Mouse (Mus musculus): Measurements from ENCODE around the gene Abcc4. TPM values are rescaled to one million over a fixed set of nuclear protein-coding genes. Genes with fewer than 3 reads are reported as not detected.

Gene Abcc4
- polyA plus RNA-seq, 1 experiment from 2014 or later: 2.1 TPM

DNA sequence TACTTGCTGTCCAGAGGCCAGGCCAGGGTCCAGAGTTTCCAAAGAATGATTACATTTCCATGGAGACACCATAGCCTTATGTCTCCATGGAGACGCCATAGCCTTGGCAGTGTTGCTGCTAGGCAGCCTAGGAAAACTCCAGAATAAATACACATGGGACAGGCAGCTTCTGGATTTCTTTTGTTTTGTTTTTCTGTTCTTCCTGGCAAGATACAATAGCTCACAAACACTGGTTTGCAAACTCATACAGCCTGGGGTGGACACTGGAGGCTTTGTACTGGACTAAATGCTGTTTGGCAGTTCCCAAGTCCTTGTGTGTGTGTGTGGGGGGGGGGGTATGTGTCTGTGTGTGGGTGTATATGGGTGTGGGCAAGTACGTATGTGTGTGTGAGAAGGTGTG, 29.1 kb upstream of the Abcc4 start:
- Histone ChIP-seq H3K9ac (ENCODE audit: low read depth, low read length) (no peak overlapping the region), H3K36me3 (ENCODE audit: control insufficient read depth, insufficient read depth, low read length) (no peaks in the 10 kb centered on the region), H3K9me3 (replicated peaks; ENCODE audit: control insufficient read depth, low read length, poor library complexity, severe bottlenecking) (peaks cover 1% of the 10 kb centered on the region; the same call in 1 of the 2 replicates), H3K27me3 (ENCODE audit: control insufficient read depth, insufficient read depth, low read depth, low read length) (no peaks in the 10 kb centered on the region), H3K4me1 (ENCODE audit: control insufficient read depth, insufficient read depth, low read length) (peaks cover 6% of the 10 kb centered on the region; the same call in 1 of the 2 replicates), H3K4me2 (ENCODE audit: low read length) (no peak overlapping the region), H3K27ac (ENCODE audit: low read length) (no peak overlapping the region), H3K4me3 (ENCODE audit: low read depth, low read length) (no peak overlapping the region)
- peak; percentile 93 for ATAC-seq
- WGBS: 19% methylated on average over 2 of the region's 2 CpGs

GRCm38 (mm10) chr14:118733146-118733545, 27.1 kb upstream of the Abcc4 start:
- Histone ChIP-seq H3K9me3 (replicated peaks; ENCODE audit: control insufficient read depth, low read length, poor library complexity, severe bottlenecking) (no peaks in the 10 kb centered on the region), H3K9ac (ENCODE audit: low read depth, low read length) (no peak overlapping the region), H3K36me3 (ENCODE audit: control insufficient read depth, insufficient read depth, low read length) (no peaks in the 10 kb centered on the region), H3K27me3 (ENCODE audit: control insufficient read depth, insufficient read depth, low read depth, low read length) (no peaks in the 10 kb centered on the region), H3K4me1 (ENCODE audit: control insufficient read depth, insufficient read depth, low read length) (peaks cover 6% of the 10 kb centered on the region; the same call in 1 of the 2 replicates), H3K4me3 (ENCODE audit: low read depth, low read length) (no peak overlapping the region), H3K4me2 (ENCODE audit: low read length) (no peak overlapping the region), H3K27ac (ENCODE audit: low read length) (no peak overlapping the region)
- no peak for ATAC-seq
- 92% methylated on average over 5 of the region's 5 CpGs for WGBS

GRCm38 (mm10) chr14:118730631-118731030, 24.6 kb upstream of the Abcc4 start:
- WGBS: 84% methylated on average over 5 of the region's 5 CpGs

DNA sequence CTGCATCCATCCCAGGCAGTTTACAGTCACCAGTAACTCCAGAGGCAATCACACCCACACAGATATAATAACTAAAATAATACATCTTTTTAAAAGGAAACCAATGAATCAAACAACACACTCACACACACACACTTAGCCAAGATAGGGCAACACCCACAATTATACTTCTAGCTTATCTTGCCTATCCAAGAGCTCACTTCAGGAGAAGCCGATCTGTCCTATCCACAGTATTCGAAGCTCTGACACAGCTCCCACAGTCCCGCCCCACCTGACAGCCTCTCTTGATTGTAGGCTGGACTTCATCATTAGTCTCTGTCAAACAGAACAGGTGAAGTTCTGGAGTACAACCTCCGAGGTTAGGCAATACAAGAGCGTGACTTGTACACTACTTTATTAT, 19.4 kb upstream of the Abcc4 start:
- no peak overlapping the region for H3K9ac ChIP-seq (ENCODE audit: low read depth, low read length)
- no peak for ATAC-seq
- H3K4me2 ChIP-seq (ENCODE audit: low read length): no peak overlapping the region
- H3K27me3 ChIP-seq (ENCODE audit: control insufficient read depth, insufficient read depth, low read depth, low read length): no peaks in the 10 kb centered on the region
- no peak overlapping the region for H3K27ac ChIP-seq (ENCODE audit: low read length)
- H3K4me1 ChIP-seq (ENCODE audit: control insufficient read depth, insufficient read depth, low read length): no peaks in the 10 kb centered on the region
- H3K4me3 ChIP-seq (ENCODE audit: low read depth, low read length): no peak overlapping the region
- H3K9me3 ChIP-seq (replicated peaks; ENCODE audit: control insufficient read depth, low read length, poor library complexity, severe bottlenecking): no peaks in the 10 kb centered on the region
- no peaks in the 10 kb centered on the region for H3K36me3 ChIP-seq (ENCODE audit: control insufficient read depth, insufficient read depth, low read length)
- WGBS: 91% methylated on average over 5 of the region's 5 CpGs

More at GRCm38 (mm10) chr14:118730631-118731030, 24.6 kb upstream of the Abcc4 start:
- Histone ChIP-seq H3K9me3 (replicated peaks; ENCODE audit: control insufficient read depth, low read length, poor library complexity, severe bottlenecking) (no peaks in the 10 kb centered on the region), H3K27me3 (ENCODE audit: control insufficient read depth, insufficient read depth, low read depth, low read length) (no peaks in the 10 kb centered on the region), H3K4me1 (ENCODE audit: control insufficient read depth, insufficient read depth, low read length) (peaks cover 6% of the 10 kb centered on the region; the same call in 1 of the 2 replicates), H3K27ac (ENCODE audit: low read length) (no peak overlapping the region), H3K4me2 (ENCODE audit: low read length) (no peak overlapping the region), H3K36me3 (ENCODE audit: control insufficient read depth, insufficient read depth, low read length) (no peaks in the 10 kb centered on the region), H3K4me3 (ENCODE audit: low read depth, low read length) (no peak overlapping the region), H3K9ac (ENCODE audit: low read depth, low read length) (no peak overlapping the region)
- ATAC-seq: no peak

- H3K27me3 ChIP-seq (ENCODE audit: control insufficient read depth, insufficient read depth, low read depth, low read length): no peaks in the 10 kb centered on the region
- no peaks in the 10 kb centered on the region for H3K9me3 ChIP-seq (replicated peaks; ENCODE audit: control insufficient read depth, low read length, poor library complexity, severe bottlenecking)
- no peak overlapping the region for H3K4me3 ChIP-seq (ENCODE audit: low read depth, low read length)
- no peaks in the 10 kb centered on the region for H3K36me3 ChIP-seq (ENCODE audit: control insufficient read depth, insufficient read depth, low read length)
- no peak overlapping the region for H3K9ac ChIP-seq (ENCODE audit: low read depth, low read length)
- no peaks in the 10 kb centered on the region for H3K4me1 ChIP-seq (ENCODE audit: control insufficient read depth, insufficient read depth, low read length)
- no peak overlapping the region for H3K4me2 ChIP-seq (ENCODE audit: low read length)
- H3K27ac ChIP-seq (ENCODE audit: low read length): no peak overlapping the region
- 92% methylated on average over 11 of the region's 11 CpGs for whole genome bisulfite sequencing
- ATAC-seq: no peak
Measured at GRCm38 (mm10) chr14:118723920-118724693, 18.1 kb upstream of the Abcc4 start.

DNA sequence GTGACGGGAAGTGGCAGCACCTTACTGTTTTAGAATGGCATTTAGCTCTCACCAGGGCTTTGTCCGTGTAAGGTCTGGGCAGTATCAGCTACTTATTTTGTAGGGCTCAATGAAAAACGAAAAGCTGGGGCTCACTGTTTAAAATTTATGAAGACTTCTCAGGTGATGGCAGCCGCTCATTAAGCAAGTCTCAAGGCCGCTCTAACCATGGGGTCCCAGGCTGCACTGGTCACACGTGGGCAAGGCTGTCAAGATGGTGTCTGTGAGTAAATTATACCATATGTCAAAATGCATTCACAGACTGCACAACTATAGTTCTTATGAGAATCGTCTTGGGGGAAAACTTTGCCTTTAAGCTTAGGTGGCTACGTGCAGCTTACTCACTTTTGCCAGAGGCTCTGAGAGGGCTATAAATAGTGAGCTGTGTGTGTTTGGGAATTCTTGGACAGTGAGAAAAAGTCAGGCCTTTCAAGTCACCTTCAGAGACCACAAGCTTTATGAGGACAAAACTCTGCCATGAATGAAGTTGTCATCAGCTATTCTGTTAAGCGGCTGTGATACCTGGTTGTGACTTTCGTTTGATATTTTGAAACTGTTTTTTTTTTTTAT, 13.7 kb upstream of the Abcc4 start:
- H3K4me2 ChIP-seq (ENCODE audit: low read length): no peak overlapping the region
- 53% methylated on average over 10 of the region's 10 CpGs for WGBS

DNA sequence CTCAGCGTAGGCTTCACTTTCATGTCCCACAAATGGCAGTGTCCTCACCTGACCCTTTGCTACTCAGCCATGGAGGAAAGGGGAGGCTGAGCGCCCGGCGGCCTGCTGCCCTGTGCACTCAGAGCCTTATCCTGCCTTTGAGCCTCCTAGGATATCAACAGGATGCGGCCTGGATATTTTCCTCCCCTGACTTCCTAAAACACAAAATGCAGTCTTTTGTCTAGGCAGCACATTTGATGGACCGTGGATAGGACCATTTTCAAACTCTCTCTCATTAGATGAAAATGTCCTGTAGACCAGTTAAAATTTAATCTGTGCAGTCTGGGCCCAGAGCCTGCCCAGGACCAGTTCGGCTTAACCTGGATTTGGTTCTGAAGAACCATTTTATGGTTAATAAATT, 12.6 kb upstream of the Abcc4 start:
- WGBS: 81% methylated on average over 7 of the region's 7 CpGs
- Histone ChIP-seq H3K4me1 (ENCODE audit: control insufficient read depth, insufficient read depth, low read length) (peaks cover 4% of the 10 kb centered on the region), H3K36me3 (ENCODE audit: control insufficient read depth, insufficient read depth, low read length) (no peaks in the 10 kb centered on the region), H3K9me3 (replicated peaks; ENCODE audit: control insufficient read depth, low read length, poor library complexity, severe bottlenecking) (no peaks in the 10 kb centered on the region), H3K9ac (ENCODE audit: low read depth, low read length) (no peak overlapping the region), H3K4me2 (ENCODE audit: low read length) (no peak overlapping the region), H3K27me3 (ENCODE audit: control insufficient read depth, insufficient read depth, low read depth, low read length) (no peaks in the 10 kb centered on the region; the same call in 1 of the 2 replicates), H3K27ac (ENCODE audit: low read length) (no peak overlapping the region), H3K4me3 (ENCODE audit: low read depth, low read length) (no peak overlapping the region)
- no peak for ATAC-seq

More for the DNA sequence above, 13.7 kb upstream of the Abcc4 start:
- no peaks in the 10 kb centered on the region; the same call in 1 of the 2 replicates for H3K27me3 ChIP-seq (ENCODE audit: control insufficient read depth, insufficient read depth, low read depth, low read length)
- no peaks in the 10 kb centered on the region for H3K9me3 ChIP-seq (replicated peaks; ENCODE audit: control insufficient read depth, low read length, poor library complexity, severe bottlenecking)
- H3K4me3 ChIP-seq (ENCODE audit: low read depth, low read length): no peak overlapping the region
- no peak overlapping the region for H3K27ac ChIP-seq (ENCODE audit: low read length)
- no peak for ATAC-seq
- H3K36me3 ChIP-seq (ENCODE audit: control insufficient read depth, insufficient read depth, low read length): no peaks in the 10 kb centered on the region
- H3K4me1 ChIP-seq (ENCODE audit: control insufficient read depth, insufficient read depth, low read length): no peaks in the 10 kb centered on the region
- no peak overlapping the region for H3K9ac ChIP-seq (ENCODE audit: low read depth, low read length)

DNA sequence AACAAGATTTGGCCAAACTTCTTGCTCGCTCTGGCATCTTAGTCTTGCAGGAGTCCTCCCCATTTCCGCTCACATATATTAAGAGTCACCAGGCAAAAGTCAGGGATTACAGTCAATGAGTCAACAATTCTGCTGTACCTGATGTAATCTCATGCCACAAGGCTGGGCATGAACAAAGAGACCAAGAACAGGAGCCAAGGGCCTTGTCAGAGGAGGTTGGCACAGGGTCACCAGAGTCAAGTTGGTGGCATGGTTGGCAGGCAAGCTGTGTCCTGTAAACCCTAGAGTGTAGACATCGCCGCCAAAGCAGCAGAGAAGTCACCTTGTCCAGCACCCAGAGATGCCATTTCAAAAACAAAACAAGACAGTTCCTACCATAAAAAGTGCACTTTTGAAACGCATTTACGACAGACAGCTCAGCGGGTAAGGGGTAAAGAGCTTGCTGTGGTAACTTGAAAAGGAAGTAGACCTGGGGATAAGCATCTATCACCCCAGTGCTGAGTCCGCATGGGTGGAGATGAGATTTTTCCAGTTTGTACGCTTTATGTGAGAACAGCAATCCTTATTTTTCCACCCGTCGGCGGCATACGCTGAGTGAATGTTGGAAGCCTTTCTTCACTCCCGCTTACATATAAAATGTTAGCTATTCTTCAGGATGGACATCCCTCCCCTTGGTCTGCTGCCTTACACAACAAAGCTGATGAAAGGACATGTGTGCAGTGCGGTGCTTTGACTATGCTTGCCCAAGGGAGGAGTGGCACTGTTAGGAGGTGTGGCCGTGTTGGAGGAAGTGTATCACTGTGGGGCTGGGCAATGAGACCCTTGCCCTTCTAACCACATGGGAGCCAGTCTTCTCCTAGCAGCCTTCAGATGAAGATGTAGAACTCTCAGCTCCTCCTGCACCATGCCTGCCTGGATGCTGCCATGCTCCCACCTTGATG, 10.6 kb upstream of the Abcc4 start:
- H3K27me3 ChIP-seq (ENCODE audit: control insufficient read depth, insufficient read depth, low read depth, low read length): no peaks in the 10 kb centered on the region; the same call in 1 of the 2 replicates
- H3K4me2 ChIP-seq (ENCODE audit: low read length): no peak overlapping the region
- peaks cover 11% of the 10 kb centered on the region for H3K4me1 ChIP-seq (ENCODE audit: control insufficient read depth, insufficient read depth, low read length)
- ATAC-seq: no peak
- no peak overlapping the region for H3K4me3 ChIP-seq (ENCODE audit: low read depth, low read length)
- no peaks in the 10 kb centered on the region for H3K36me3 ChIP-seq (ENCODE audit: control insufficient read depth, insufficient read depth, low read length)
- H3K27ac ChIP-seq (ENCODE audit: low read length): no peak overlapping the region
- 90% methylated on average over 16 of the region's 16 CpGs for WGBS
- H3K9ac ChIP-seq (ENCODE audit: low read depth, low read length): no peak overlapping the region
- H3K9me3 ChIP-seq (replicated peaks; ENCODE audit: control insufficient read depth, low read length, poor library complexity, severe bottlenecking): no peaks in the 10 kb centered on the region
